Mouse (Mus musculus): ENCODE results near the gene Arl4c.

The Arl4c gene

DNA sequence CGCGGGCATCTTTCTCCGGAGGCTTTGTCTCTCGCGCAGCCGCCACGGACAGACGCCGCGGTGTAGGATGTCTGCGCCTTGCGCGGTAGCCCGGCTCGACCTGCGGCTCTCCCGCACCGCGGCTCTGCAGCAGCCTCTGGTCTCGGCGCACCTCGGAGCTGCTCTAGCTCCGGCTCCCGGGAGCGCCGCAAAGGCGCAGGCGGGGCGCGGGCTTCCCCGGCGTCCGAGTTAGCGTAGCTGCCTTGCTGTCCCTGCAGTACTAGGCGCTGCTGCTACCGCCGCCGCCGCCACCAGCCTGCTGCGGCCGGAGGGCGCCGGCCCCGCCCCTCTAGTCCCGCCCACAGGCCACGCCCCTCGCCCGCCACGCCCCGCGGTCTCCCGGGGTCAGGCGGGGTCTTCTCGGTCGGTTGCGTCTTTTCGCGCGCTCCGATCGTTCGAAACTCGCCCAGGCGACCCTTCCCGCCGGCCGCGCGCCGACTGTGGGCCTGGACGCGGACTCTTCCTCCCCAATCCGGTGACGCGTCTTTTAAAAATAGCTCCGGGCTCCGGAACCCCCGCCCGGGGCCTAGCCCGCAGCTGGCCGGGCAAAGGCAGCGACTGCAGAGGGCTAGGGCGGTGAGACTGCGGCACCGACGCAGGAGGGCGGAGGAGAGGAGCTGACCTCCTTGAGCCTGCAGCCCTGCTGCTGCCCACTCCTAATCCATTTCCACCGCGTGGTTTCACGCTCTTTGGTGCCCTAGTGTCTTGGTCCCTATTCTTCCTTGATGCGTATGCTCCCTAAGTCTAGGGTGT is at the start of gene Arl4c:
Gene Arl4c (minus strand): TSS at position 352 of the 792 bp plus-strand sequence.
- DNase-seq (ENCODE audit: low spot score in 2 of 2): peak; percentile 58 to 67

DNA sequence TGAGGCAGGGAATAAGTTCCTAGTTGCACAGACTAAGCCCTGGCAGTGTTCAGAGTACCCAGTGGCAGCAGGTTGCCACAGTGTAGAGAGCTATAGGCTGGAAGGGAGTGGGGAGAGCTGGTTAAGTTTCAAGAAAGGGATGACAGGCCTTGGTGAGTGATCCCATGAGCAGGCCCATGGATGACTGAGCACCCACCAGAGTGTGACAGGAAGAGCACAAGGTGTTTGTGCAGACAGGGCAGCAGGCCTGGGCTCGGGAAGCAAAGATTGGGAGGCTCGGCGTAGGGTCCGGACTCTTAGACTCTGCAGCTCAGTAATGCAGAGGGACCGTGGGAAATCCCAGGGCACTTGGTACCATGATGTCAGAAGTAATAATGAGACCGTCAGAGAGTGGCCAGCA is 49.3 kb upstream of the Arl4c start:
- DNase-seq (ENCODE audit: low spot score in 2 of 2): no peak

DNA sequence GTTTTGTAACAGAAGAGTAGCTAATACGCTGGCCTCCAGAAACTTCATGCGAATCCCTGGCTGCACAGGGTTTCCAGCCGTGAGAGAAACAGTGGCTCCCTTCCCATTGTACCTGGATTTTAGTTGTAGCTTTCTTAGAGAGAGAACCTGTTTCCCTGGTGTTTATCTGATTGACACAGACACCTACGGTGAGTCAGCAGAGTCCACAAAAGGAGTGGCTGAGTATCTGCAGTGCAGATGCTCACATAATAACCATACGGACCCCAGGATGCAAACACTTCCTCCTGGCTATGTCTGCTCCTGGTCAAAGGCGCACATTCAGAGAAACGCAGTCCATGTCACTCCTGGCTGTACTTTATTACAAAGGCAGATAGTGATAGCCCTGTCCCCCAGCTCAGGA is 48.6 kb upstream of the Arl4c start:
- no peak for DNase-seq (ENCODE audit: low spot score in 2 of 2)

DNA sequence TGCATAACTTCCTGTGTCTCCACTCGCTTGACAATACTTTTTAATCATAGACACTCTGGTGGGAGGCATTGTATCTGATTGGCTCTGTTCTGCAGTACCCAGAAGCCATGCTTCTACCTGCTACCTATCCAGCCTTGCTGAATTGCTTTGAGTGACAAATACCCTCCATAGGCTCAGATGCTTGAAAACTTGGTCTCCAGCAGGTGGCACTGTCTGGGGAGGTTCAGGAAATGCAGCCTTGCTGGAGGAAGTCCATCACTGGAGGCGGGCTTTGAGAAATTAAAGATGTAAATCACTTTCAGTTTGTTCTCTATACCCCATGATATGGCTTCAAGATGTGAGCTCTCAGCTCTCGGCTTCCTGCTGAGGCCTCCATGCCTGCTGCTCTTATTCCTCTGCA is 48.1 kb upstream of the Arl4c start:
- no peak for DNase-seq (ENCODE audit: low spot score in 2 of 2)

DNA sequence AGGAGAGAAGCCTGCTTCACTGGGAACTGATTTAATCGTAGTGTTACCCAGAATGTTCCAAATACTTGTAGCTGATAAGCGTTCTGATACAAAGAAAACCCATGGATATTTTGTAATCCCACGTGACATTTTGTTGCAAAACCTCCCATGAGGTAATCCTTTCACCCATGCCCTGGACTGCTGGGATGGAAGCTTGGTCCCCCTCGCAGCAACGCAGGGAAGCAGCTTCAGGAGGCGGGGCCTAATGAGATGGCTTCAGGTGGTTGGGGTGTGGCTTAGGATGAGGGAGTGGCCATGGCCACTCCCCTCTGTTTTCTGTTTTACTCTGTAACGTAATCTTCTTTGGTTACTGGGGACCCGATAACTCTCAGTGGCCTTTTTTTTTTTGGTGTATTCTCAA is 47.1 kb upstream of the Arl4c start:
- no peak for DNase-seq (ENCODE audit: low spot score in 2 of 2)

DNA sequence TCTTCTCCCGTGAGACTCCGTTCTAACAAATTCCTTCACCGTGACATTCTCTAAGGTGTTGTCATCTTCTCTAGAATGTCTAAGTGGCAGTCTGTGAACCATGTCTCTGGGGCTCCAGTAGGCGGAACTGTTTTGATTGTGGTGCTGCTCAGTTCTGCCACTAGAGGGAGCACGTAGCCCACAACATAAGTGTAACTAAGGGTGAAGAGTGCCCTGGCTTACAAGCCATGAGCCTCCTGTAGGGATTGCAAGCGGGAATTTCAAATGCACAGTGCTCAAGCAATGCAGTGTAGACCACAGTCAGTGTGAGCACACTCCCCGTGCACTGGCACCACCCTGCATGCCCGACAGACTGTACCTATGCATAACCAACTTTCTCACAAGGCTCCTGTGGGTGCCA is 43.2 kb upstream of the Arl4c start:
- DNase-seq (ENCODE audit: low spot score in 2 of 2): peak; percentile 67 to 68

DNA sequence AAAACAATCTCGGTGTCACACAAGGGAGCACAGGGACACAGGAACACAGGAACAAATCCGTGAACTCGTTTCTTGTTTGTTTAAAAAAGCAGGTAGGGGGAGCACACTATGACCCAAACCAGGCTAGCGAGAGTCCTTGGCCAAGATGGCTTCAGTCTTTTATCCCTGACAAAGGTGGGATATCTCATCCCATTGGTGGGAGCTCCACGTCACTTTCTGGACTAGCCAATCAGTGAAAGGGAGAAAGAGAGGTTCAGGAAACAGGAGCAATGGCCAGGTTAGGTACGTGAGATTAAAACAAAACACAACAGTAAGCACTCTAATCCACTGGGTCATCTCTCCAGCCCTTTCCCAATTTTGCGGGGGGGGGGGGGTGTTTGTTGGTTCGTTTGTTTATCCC is 42.2 kb upstream of the Arl4c start:
- DNase-seq (ENCODE audit: low spot score in 2 of 2): no peak

DNA sequence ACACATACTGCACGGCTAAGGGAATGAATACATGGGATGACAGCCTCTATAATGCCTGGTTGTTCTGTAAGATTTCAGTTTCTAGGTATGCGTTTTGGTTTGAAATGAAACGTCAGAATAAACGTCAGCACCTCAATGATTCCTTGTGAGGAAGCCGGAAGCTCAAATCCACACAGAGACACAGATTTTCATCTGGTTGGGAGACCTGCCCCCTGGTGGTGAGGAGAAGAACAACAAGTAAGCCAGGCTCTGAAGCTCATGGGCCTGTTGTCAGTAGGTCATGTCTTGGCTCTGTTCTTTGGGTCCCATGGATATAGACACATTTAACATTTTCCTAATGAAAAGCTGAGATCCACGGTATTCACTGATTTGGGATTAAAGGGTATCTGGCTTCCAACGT is 40.4 kb upstream of the Arl4c start:
- peak in 1 of 2 experiments; percentile 21 for DNase-seq (ENCODE audit: low spot score in 2 of 2)

DNA sequence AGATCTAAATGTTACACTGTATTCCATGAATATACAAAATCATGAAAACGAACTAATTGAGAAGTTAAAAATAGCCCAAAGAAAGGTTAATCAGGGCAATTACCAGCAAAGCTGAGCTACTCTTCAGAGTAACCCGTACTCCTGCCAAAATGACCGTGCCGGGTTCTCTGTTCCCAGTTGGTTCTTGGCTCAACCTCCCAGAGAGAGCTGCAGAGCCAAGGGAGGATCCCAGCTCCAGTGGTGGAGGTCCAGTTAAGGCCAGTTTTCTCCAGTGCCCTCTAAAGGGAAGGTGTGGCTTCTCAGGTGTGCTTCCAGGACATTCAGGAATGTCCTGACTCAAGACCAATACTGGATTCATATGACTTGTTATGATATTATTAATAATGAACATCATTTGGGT is 37.5 kb upstream of the Arl4c start:
- no peak for DNase-seq (ENCODE audit: low spot score in 2 of 2)

DNA sequence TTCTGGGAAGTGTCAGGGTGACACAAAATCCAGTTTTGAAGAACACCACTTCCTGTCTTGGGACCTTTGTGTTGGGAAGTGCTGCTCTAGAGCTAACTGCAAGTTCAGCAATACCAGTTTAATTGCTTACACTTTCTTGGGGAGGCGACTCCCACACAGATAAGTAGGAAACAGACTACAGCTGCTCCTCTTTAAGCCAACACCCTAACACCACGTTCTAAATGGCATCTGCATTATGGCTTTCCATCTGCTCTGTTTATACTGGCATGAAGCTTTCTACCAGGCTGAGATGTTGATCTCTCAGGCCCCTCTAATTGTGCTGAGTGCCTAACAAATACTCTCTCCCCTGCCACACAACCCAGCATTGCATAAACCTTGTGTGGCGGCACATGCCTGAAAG is 36.9 kb upstream of the Arl4c start:
- DNase-seq (ENCODE audit: low spot score in 2 of 2): no peak

DNA sequence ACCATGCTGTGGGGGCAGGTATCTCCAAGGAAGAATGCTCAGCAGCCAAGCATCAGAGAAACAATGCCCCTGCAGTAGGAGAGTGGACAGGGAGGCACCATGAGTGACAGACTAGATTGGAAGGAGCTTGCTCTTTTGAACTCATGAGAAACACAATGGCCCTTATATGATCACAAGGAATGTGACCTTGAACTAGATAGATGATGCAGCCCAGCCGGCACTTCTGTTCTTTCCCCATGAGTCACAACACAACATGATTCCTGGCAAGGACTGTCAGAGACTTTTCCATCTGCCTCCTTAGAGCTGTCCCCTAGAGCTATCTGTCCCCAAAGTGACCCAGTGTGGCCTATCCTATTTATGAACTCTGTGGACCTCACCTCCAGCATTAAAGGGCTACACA is 27.5 kb upstream of the Arl4c start:
- no peak for DNase-seq (ENCODE audit: low spot score in 2 of 2)

DNA sequence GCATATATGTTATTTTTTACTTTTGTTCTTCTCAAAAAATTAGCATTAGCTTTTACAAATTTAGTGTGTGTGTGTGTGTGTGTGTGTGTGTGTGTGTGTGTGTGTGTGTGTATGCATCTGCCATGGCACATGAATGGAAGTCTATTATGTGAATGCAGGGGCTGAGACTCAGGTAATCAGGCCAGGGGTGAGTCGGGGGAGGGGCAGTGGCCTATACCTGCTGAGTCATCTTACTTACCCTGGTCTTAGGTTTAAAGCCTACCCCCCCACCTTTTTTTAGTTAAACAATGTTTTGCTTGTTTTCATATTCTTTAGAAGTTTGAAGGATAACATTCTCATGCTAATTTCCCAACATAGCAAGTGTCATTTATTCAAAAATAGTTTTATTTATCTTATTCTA is 25.3 kb upstream of the Arl4c start:
- DNase-seq (ENCODE audit: low spot score in 2 of 2): no peak

DNA sequence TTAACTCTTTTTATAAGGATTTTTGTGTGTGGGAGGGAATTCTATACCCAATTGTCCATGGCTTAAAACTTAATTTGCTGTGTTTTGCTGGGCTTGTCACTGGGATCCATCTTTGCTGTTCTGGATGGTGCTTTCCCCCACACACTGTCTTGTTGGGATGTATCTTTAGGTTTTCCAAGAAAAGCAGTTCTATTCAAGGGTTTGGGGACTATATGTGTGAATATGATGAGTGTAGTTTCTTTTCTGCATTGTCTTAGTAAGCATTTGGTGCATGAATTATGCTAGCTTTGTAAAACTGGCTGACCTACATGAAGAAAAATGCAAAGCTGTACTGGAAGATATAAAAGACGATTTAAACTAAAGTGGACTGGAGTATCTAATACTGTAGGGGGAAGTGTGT is 23.7 kb upstream of the Arl4c start:
- DNase-seq (ENCODE audit: low spot score in 2 of 2): no peak

DNA sequence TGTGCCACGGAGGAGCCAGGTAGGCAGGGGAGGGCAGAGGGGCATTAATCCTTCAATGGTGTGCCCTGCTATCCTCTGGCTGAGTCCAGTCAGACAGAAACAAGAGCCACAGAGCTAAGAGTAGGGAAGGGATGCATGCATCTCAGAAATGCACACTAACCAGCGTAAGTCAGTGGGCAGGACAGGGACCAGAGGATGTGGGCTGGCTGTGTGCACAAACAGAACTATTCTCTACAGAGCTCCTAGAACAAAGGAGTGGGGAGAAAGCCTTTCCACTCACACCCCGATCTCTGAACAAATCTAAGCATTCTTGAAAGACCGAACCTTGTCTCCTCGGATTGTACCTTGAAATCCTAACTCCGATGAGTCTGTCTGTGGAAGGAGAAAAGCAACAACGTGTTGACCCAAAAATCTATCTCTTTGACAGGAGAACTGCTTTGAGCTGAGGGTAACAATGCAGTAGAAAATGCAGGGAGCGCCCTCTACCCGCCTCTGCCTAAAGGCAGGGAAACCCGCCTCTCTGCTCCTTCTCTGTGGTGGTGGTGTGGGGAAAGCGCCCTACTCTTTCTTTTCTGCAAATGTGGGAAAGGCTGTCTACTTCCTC is 18.7 kb upstream of the Arl4c start:
- DNase-seq (ENCODE audit: low spot score in 2 of 2): no peak

DNA sequence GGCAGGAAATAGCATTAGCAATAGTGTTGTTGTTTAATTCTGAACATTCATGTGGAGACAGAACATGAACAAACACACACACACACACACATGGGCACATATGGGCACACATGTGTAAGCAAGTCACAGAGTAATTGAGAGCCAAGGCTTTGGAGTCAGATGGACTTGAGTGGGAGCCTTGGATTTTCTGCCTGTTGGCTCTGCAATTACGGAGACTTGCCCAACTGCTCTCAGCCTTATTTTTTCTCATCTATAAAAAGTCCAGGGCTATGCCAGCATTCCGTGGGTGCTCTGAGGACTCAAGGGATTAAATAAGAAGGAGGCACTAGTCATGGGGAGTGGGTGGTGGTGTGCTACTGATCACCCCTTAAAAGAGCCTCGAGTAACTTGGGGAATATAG is 16.5 kb upstream of the Arl4c start:
- DNase-seq (ENCODE audit: low spot score in 2 of 2): peak; percentile 41 to 73

DNA sequence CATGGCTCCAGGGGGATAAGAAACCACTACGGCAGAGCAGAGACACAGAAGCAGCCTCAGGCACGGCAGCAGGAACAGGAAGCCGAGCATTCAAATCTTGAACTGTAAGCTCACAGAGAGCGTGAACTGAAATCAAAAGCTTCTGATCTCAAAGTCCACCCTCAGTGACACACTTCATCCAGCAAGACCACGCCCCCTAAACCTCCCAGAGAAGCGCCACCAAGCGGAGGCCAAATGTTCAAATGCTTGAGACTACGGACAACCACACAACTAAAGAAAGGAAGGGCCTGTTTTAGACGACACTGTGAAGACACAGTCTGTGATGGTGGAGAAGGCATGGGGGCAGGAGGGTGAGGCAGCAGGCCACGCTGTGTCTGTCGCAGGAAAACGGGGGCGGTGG is 15.7 kb upstream of the Arl4c start:
- no peak for DNase-seq (ENCODE audit: low spot score in 2 of 2)

DNA sequence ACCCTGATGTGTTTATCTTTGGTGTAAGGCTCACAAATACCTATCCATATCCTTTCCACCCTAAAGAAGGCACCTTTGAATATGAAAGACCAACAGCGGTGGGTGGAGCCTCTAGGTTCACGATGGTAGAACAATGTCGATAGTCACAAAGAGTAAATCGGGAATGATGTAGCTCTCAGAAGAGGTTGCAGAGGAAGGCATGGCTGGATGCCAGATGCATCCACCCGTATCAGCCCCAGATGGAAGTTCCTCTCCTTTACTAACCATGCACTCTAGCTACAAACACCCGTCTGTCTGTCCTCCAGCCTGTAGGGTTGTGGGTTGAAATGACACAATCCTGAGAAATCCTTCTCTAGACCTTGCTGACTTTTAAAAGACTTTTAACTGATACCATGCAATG is 10.0 kb upstream of the Arl4c start:
- no peak for DNase-seq (ENCODE audit: low spot score in 2 of 2)

DNA sequence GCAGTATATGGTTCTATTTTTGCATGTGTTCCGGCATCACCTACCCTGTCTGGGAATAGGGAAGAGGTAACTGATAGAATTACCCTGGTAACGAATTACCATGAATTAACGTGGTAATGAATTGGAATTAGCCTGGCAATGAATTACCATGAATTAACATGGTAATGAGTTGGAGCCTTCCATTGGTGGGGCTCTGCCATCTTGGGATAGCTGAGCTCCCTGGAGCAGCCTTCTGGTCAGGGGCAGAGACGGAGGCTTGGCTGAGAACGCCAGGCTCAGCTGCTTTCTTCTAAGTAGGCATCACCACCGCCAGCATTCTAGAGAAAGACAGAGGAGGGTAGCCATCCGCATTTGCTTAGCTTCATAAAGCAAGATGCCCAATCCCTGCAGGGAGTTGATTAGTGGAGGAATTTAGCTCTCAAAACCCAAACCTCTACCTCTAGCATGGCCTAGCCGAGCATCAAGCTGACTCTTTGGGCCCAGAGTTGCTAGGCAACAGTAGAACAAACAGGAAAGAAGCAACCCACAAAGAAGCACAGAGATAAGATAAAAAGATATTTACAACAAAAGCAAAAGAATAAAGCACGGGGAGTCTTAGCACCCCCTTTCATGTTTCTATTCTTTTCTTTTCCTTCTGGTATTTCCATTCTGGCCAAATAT is 6.8 kb upstream of the Arl4c start:
- no peak for DNase-seq (ENCODE audit: low spot score in 2 of 2)

DNA sequence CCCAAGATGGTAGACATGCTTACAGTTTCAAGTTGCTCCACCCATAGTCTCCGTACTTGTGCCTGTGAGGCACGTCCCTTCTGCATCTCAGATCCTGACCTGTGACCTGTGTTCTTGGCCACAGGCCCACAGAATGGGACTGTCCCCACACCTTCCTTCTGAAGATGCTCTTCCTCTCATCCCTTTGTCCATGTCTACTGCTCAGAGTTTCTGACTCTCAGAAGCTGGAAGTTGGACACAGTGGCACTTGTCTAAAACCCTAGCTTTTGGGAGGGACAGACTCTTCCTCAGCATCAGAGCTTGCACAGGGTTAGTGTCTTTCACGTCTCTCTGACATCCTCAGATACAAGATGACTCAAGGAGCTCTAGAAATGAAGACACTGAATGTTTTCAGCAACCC is 6.2 kb upstream of the Arl4c start:
- no peak for DNase-seq (ENCODE audit: low spot score in 2 of 2)

DNA sequence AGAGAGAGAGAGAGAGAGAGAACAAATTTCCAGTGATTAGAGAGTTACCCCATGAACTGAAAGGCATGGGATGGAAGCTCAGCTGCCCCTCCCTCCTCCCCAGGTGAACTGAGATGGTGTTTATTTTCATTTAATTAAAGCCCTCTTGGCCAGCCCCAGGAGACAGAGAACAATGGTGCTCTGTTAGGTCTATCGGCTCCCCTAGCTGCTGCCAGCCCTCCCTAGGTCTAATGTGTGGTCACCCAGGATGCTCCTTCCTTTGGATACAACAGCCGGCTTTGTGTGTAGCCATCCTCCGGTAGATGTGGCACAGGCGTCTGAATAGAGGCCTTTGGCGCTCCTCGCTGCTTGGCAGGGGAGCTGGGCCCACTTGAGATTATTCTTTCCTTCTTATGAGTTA is 5.5 kb upstream of the Arl4c start:
- DNase-seq (ENCODE audit: low spot score in 2 of 2): no peak

DNA sequence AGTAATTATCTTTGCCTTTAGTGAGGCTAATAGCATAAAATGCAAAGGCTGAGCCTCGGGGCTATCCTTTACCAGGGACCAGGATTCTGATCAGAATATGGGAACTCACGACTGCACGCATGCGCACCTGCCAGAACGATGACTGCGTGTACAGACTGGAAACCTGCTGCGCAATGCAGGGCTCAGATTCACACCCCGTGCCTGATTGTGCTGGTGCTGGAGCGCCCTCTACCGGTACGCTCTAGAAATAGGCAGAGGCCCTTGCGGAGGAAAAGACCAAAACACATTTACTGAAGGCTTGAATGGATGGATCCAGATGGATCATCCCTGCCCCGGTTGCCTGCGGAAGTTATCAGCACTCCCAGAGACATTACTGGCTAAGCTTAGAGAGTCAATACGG is 3.8 kb upstream of the Arl4c start:
- peak; percentile 83 to 88 for DNase-seq (ENCODE audit: low spot score in 2 of 2)

DNA sequence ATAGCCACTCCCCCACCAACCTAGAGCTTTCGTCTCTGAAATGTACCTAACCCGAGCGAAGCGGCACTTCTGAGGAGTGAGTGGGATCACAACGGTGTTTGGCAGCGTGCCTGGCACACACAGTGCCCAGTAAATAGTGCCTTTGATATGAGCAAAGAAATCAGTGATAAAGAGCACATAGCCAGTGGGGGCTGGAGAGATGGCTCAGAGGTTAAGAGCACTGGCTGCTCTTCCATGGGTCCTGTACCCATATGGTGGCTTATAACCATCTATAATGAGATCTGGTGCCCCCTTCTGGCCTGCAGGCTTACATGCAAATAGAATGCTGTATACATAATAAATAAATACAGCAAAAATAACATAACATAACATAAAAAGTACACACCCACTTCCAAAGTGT is 3.0 kb upstream of the Arl4c start:
- DNase-seq (ENCODE audit: low spot score in 2 of 2): no peak
